Mouse (Mus musculus) forebrain, embryonic 14.5 days (tissue): ENCODE data around the gene Slbp. TPM values are rescaled to one million over a fixed set of nuclear protein-coding genes. Genes with fewer than 3 reads are reported as not detected.
A peak's percentile ranks its signal among the peaks of the same experiment; 100 is the strongest.

Experiments used
- ATAC-seq: fragments of 200-750 bp; cut with Nextera tagmentation; 2 replicates; pipeline ENCODE4 v1.8.0; 2017; ENCODE audit warnings: mild to moderate bottlenecking, moderate library complexity
- DNase-seq: peaks from one replicate; pipeline ENCODE4 v3.0.0-alpha.2; 2015; ENCODE audit warnings: low spot score
- H3K27ac ChIP-seq: fragments of 300-500 bp; sonication (generic); 2 replicates; pipeline ENCODE4 v1.5.1; 2014; ENCODE audit warnings: low read depth, mild to moderate bottlenecking, control low read depth, low read length, moderate library complexity
- H3K27me3 ChIP-seq: fragments of 300-500 bp; sonication (generic); replicated peaks from 2 replicates; pipeline ENCODE4 v1.6.1; 2014; ENCODE audit warnings: low read length, control low read depth, mixed read lengths; ENCODE audit not compliant: control insufficient read depth, insufficient read depth
- H3K36me3 ChIP-seq: fragments of 300-500 bp; sonication (generic); 2 replicates; pipeline ENCODE4 v1.6.1; 2014; ENCODE audit warnings: low read length, control low read depth; ENCODE audit not compliant: control insufficient read depth, insufficient read depth
- H3K4me1 ChIP-seq: fragments of 300-500 bp; sonication (generic); 2 replicates; pipeline ENCODE4 v1.6.1; 2014; ENCODE audit warnings: antibody characterized with exemption, low read length, control low read depth; ENCODE audit not compliant: control insufficient read depth, insufficient read depth
- H3K4me2 ChIP-seq: fragments of 300-500 bp; sonication (generic); 2 replicates; pipeline ENCODE4 v1.6.1; 2014; ENCODE audit warnings: mild to moderate bottlenecking, control low read depth, low read length
- H3K4me3 ChIP-seq: fragments of 300-500 bp; sonication (generic); 2 replicates; pipeline ENCODE4 v1.5.1; 2014; ENCODE audit warnings: low read depth, low read length, control low read depth
- H3K9ac ChIP-seq: fragments of 300-500 bp; sonication (generic); 2 replicates; pipeline ENCODE4 v1.6.1; 2014; ENCODE audit warnings: mild to moderate bottlenecking, low read length, control low read depth, moderate library complexity
- H3K9me3 ChIP-seq: fragments of 300-500 bp; sonication (generic); replicated peaks from 2 replicates; pipeline ENCODE4 v1.6.1; 2016; ENCODE audit warnings: low read length, control low read depth, mixed read lengths; ENCODE audit not compliant: control insufficient read depth
- WGBS: fragments of 180-500 bp; shearing (Covaris S2); extraction: QIAGEN DNeasy Blood & Tissue Kit; methylation state at CpG from one replicate; pipeline ENCODE4 v1.1.7; 2014; 5-methylcytosine and 5-hydroxymethylcytosine counted together
- polyA plus RNA-seq: library from polyadenylated mRNA; unstranded; fragments of >200 nt; fragmentation: Nextera tagmentation; extraction: Ambion mirVana; gene quantifications from 2 replicates; pipeline ENCODE4 v1.2.1, GENCODE M21; 2014

Slbp gene
- polyA plus RNA-seq, 1 experiment from 2014 or later: 154 TPM

- H3K9ac ChIP-seq: peak overlapping the region; percentile 69
- H3K27ac ChIP-seq: no peak overlapping the region
- peak overlapping the region; percentile 96 for H3K4me2 ChIP-seq
- peak overlapping the region; percentile 73 for H3K4me3 ChIP-seq
- H3K36me3 ChIP-seq: peaks cover 32% of the 10 kb centered on the region
- 1% methylated on average over 26 of the region's 26 CpGs for WGBS
- DNase-seq (no peak), ATAC-seq (peak; percentile 5; the same call in 1 of the 2 replicates)
- peaks cover 17% of the 10 kb centered on the region for H3K4me1 ChIP-seq
- no peaks in the 10 kb centered on the region for H3K27me3 ChIP-seq
- no peaks in the 10 kb centered on the region for H3K9me3 ChIP-seq
Observed at GRCm38 (mm10) chr5:33658664-33659050, 6.3 kb upstream of the Slbp start.

GRCm38 (mm10) chr5:33657787-33658663 is 5.7 kb upstream of the Slbp start, which contains the start of the genes Tacc3 and Tmem129:
Tacc3 (plus strand) TSS chr5:33658128.
Tmem129 (minus strand) TSS chr5:33658416.
- no peaks in the 10 kb centered on the region for H3K9me3 ChIP-seq
- WGBS: under 1% methylated on average over 60 of the region's 60 CpGs
- no peaks in the 10 kb centered on the region for H3K27me3 ChIP-seq
- H3K4me3 ChIP-seq: peak within 1 kb of the TSS; percentile 73
- H3K4me2 ChIP-seq: peak within 1 kb of the TSS; percentile 96
- DNase-seq: peak; percentile 99
- ATAC-seq: peak; percentile 97
- H3K9ac ChIP-seq: peak within 1 kb of the TSS; percentile 79
- H3K36me3 ChIP-seq: peaks cover 34% of the 10 kb centered on the region
- peak within 1 kb of the TSS; percentile 93 for H3K27ac ChIP-seq
- H3K4me1 ChIP-seq: peaks cover 17% of the 10 kb centered on the region

- ATAC-seq (peak; percentile 25; the same call in 1 of the 2 replicates), DNase-seq (peak; percentile 13)
- H3K36me3 ChIP-seq: peaks cover 31% of the 10 kb centered on the region
- H3K4me2 ChIP-seq: peak overlapping the region; percentile 96
- H3K4me3 ChIP-seq: peak overlapping the region; percentile 73
- peak overlapping the region; percentile 93 for H3K27ac ChIP-seq
- H3K27me3 ChIP-seq: no peaks in the 10 kb centered on the region
- peaks cover 17% of the 10 kb centered on the region for H3K4me1 ChIP-seq
- peak overlapping the region; percentile 79 for H3K9ac ChIP-seq
- no peaks in the 10 kb centered on the region for H3K9me3 ChIP-seq
- WGBS: under 1% methylated on average over 32 of the region's 32 CpGs
Observed at GRCm38 (mm10) chr5:33657251-33657786, 4.9 kb upstream of the Slbp start.

- Histone ChIP-seq H3K27me3 (no peaks in the 10 kb centered on the region), H3K27ac (no peak overlapping the region), H3K36me3 (peaks cover 31% of the 10 kb centered on the region), H3K9ac (peak overlapping the region; percentile 79), H3K4me2 (peak overlapping the region; percentile 96), H3K4me1 (peaks cover 17% of the 10 kb centered on the region), H3K4me3 (peak overlapping the region; percentile 73), H3K9me3 (no peaks in the 10 kb centered on the region)
- WGBS: 48% methylated on average over 1 of the region's 1 CpGs
- DNase-seq: no peak
- ATAC-seq: no peak
Observed at GRCm38 (mm10) chr5:33656739-33657138, 4.4 kb upstream of the Slbp start.

GRCm38 (mm10) chr5:33655251-33655840 is 3.0 kb upstream of the Slbp start:
- H3K9ac ChIP-seq: no peak overlapping the region
- H3K4me2 ChIP-seq: no peak overlapping the region
- peaks cover 26% of the 10 kb centered on the region for H3K4me1 ChIP-seq
- no peaks in the 10 kb centered on the region for H3K9me3 ChIP-seq
- no peak overlapping the region for H3K27ac ChIP-seq
- peaks cover 26% of the 10 kb centered on the region for H3K36me3 ChIP-seq
- H3K4me3 ChIP-seq: no peak overlapping the region
- 94% methylated on average over 10 of the region's 10 CpGs for WGBS
- DNase-seq (no peak), ATAC-seq (no peak)
- no peaks in the 10 kb centered on the region for H3K27me3 ChIP-seq

GRCm38 (mm10) chr5:33654424-33654823 is 2.0 kb upstream of the Slbp start:
- Histone ChIP-seq H3K4me1 (peaks cover 29% of the 10 kb centered on the region), H3K27ac (no peak overlapping the region), H3K36me3 (peaks cover 32% of the 10 kb centered on the region), H3K27me3 (no peaks in the 10 kb centered on the region), H3K9ac (no peak overlapping the region), H3K4me2 (no peak overlapping the region), H3K9me3 (no peaks in the 10 kb centered on the region), H3K4me3 (no peak overlapping the region)
- DNase-seq (no peak), ATAC-seq (no peak)
- 95% methylated on average over 13 of the region's 13 CpGs for WGBS

GRCm38 (mm10) chr5:33652783-33653173 is 404 bp upstream of the Slbp start:
- peaks cover 22% of the 10 kb centered on the region for H3K4me1 ChIP-seq
- WGBS: 2% methylated on average over 9 of the region's 9 CpGs

GRCm38 (mm10) chr5:33651541-33651920 is 843 bp downstream of the Slbp start:
- peak overlapping the region; percentile 96 for H3K27ac ChIP-seq
- peaks cover 56% of the 10 kb centered on the region for H3K36me3 ChIP-seq
- peak overlapping the region; percentile 53 for H3K4me2 ChIP-seq
- peak overlapping the region; percentile 80 for H3K9ac ChIP-seq
- 0 out of 2 replicates have a peak, but pooled peaks have one; percentile 0 for ATAC-seq
- H3K9me3 ChIP-seq: no peaks in the 10 kb centered on the region
- no peaks in the 10 kb centered on the region for H3K27me3 ChIP-seq
- H3K4me1 ChIP-seq: peaks cover 15% of the 10 kb centered on the region
- under 1% methylated on average over 11 of the region's 11 CpGs for WGBS
- H3K4me3 ChIP-seq: peak overlapping the region; percentile 86
- no peak for DNase-seq

More at GRCm38 (mm10) chr5:33652783-33653173, 404 bp upstream of the Slbp start:
- no peak for DNase-seq
- Histone ChIP-seq H3K27me3 (no peaks in the 10 kb centered on the region), H3K4me2 (peak overlapping the region; percentile 53), H3K36me3 (peaks cover 45% of the 10 kb centered on the region), H3K9me3 (no peaks in the 10 kb centered on the region), H3K27ac (peak overlapping the region; percentile 44), H3K9ac (peak overlapping the region; percentile 80), H3K4me3 (peak overlapping the region; percentile 86)
- ATAC-seq: no peak; the same call in 1 of the 2 replicates
